Mouse (Mus musculus): ENCODE results near the gene S100a7a. TPM values are rescaled to one million over a fixed set of nuclear protein-coding genes. Genes with fewer than 3 reads are reported as not detected.

The S100a7a gene
- polyA plus RNA-seq, 1 experiment = not detected

- Histone ChIP-seq H3K9me3 (no peaks in the 10 kb centered on the region), H3K27me3 (replicated peaks) (peaks cover 4% of the 10 kb centered on the region), H3K36me3 (replicated peaks; ENCODE audit: low read length) (no peaks in the 10 kb centered on the region), H3K4me1 (no peaks in the 10 kb centered on the region), H3K4me3 (replicated peaks) (no peak overlapping the region)
- no peak for TF ChIP-seq GATA1 (IDR thresholded peaks at IDR 0.05; ENCODE audit: borderline replicate concordance, low read length)
- no peak for TF ChIP-seq FLI1 (IDR thresholded peaks at IDR 0.05; ENCODE audit: low read length)
Measured at GRCm38 (mm10) chr3:90683929-90684328, 30.1 kb downstream of the S100a7a start.

DNA sequence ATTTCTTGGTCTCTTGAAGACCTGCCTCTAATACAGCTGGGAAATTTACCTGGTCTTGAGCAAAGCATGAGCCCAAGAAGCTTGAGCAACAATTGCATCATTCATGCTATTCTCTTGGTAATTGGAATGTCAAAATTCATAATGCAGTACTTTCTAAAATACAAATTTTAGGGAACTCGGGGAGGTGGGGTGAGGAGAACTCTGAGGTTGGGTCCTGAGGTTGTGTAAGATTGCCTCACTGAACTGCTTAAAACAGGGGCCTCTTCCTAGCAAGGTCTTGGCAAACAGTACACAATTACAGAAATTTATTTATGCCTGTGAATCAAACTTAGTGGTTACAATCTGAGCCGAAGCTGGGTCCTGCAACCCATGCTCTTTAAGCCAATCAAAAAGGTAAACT lies 33.0 kb downstream of the S100a7a start:
- TF ChIP-seq GATA1 (IDR thresholded peaks at IDR 0.05; ENCODE audit: borderline replicate concordance, low read length) (no peak), FLI1 (IDR thresholded peaks at IDR 0.05; ENCODE audit: low read length) (no peak)
- Histone ChIP-seq H3K27me3 (replicated peaks) (peaks cover 4% of the 10 kb centered on the region), H3K4me3 (replicated peaks) (no peak overlapping the region), H3K36me3 (replicated peaks; ENCODE audit: low read length) (no peaks in the 10 kb centered on the region), H3K9me3 (no peaks in the 10 kb centered on the region), H3K4me1 (no peaks in the 10 kb centered on the region)

GRCm38 (mm10) chr3:90693496-90693895 lies 39.7 kb downstream of the S100a7a start:
- Histone ChIP-seq H3K27me3 (replicated peaks) (peaks cover 2% of the 10 kb centered on the region), H3K4me3 (replicated peaks) (peak overlapping the region; percentile 20)

DNA sequence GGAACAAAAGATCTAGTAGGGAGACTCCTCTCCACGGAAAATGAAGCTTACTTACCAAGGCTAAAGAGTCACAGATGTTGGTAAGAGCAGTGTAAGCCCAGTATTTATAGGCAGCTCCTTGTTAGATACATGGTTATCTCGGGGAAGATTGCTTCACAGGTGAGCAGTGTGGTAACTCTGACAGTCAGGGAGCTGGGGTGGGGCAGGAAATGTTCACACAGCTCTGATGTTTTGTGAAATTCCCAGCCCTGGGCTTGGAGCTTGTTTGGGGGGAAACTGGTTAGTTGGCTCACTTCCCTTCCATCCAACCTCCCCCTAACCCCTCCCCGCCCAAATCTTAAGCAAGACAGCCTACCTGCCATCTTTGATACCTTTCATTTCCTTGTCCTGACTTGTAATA lies 41.8 kb downstream of the S100a7a start, which contains the start of gene S100a9:
TSS of gene S100a9 (minus strand) at position 109 of the 400 bp plus-strand sequence.
- H3K4me3 ChIP-seq (replicated peaks) = no peak within 1 kb of the TSS
- H3K27me3 ChIP-seq (replicated peaks) = no peaks in the 10 kb centered on the region
- TF ChIP-seq GATA1 (IDR thresholded peaks at IDR 0.05; ENCODE audit: borderline replicate concordance, low read length) = no peak
- no peaks in the 10 kb centered on the region for H3K4me1 ChIP-seq
- no peaks in the 10 kb centered on the region for H3K36me3 ChIP-seq (replicated peaks; ENCODE audit: low read length)
- H3K9me3 ChIP-seq = no peaks in the 10 kb centered on the region

More at GRCm38 (mm10) chr3:90693496-90693895, 39.7 kb downstream of the S100a7a start:
- Histone ChIP-seq H3K4me1 (no peaks in the 10 kb centered on the region), H3K36me3 (replicated peaks; ENCODE audit: low read length) (no peaks in the 10 kb centered on the region), H3K9me3 (no peaks in the 10 kb centered on the region)
- TF ChIP-seq FLI1 (IDR thresholded peaks at IDR 0.05; ENCODE audit: low read length) (no peak), GATA1 (IDR thresholded peaks at IDR 0.05; ENCODE audit: borderline replicate concordance, low read length) (no peak)

- no peaks in the 10 kb centered on the region for H3K27me3 ChIP-seq (replicated peaks)
- no peaks in the 10 kb centered on the region for H3K36me3 ChIP-seq (replicated peaks; ENCODE audit: low read length)
- TF ChIP-seq GATA1 (IDR thresholded peaks at IDR 0.05; ENCODE audit: borderline replicate concordance, low read length) = no peak
- TF ChIP-seq FLI1 (IDR thresholded peaks at IDR 0.05; ENCODE audit: low read length) = no peak
- no peaks in the 10 kb centered on the region for H3K4me1 ChIP-seq
- H3K9me3 ChIP-seq = no peaks in the 10 kb centered on the region
- H3K4me3 ChIP-seq (replicated peaks) = no peak overlapping the region
Measured at GRCm38 (mm10) chr3:90702244-90702643, 48.4 kb downstream of the S100a7a start.

Other genes with a start within 250 kb of the S100a7a start
- gene Ints3, start 220.4 kb upstream of the S100a7a start, polyA plus RNA-seq (2012; ENCODE audit: insufficient read depth, low replicate concordance) = 15.5 and 21.9 TPM in 2 replicates
- 2.6 TPM in 1 of 2 replicates, not detected in the other for gene Npr1, start 188.2 kb upstream of the S100a7a start, polyA plus RNA-seq (2012; ENCODE audit: insufficient read depth, low replicate concordance)
- 10.5 TPM in 1 of 2 replicates, not detected in the other for gene Ilf2, start 177.9 kb upstream of the S100a7a start, polyA plus RNA-seq (2012; ENCODE audit: insufficient read depth, low replicate concordance)
- 3.0 and 5.3 TPM in 2 replicates for gene Snapin, start 163.0 kb upstream of the S100a7a start, polyA plus RNA-seq (2012; ENCODE audit: insufficient read depth, low replicate concordance)
- 33.3 and 68.8 TPM in 2 replicates for gene Chtop, start 144.5 kb upstream of the S100a7a start, polyA plus RNA-seq (2012; ENCODE audit: insufficient read depth, low replicate concordance)
- gene S100a1, start 139.6 kb upstream of the S100a7a start, polyA plus RNA-seq (2012; ENCODE audit: insufficient read depth, low replicate concordance) = 9.9 and 105 TPM in 2 replicates
- 3.7 and 30.3 TPM in 2 replicates for gene S100a13, start 139.6 kb upstream of the S100a7a start, polyA plus RNA-seq (2012; ENCODE audit: insufficient read depth, low replicate concordance)
- gene S100a14, start 127.2 kb upstream of the S100a7a start, polyA plus RNA-seq (2012; ENCODE audit: insufficient read depth, low replicate concordance) = 0.10 TPM in 1 of 2 replicates, not detected in the other
- not detected in 2 replicates for gene S100a16, start 116.8 kb upstream of the S100a7a start, polyA plus RNA-seq (2012; ENCODE audit: insufficient read depth, low replicate concordance)
- gene S100a3, start 93.4 kb upstream of the S100a7a start, polyA plus RNA-seq (2012; ENCODE audit: insufficient read depth, low replicate concordance) = not detected in 2 replicates
- not detected in 2 replicates for gene S100a2, start 63.8 kb upstream of the S100a7a start, polyA plus RNA-seq (2012; ENCODE audit: insufficient read depth, low replicate concordance)
- not detected in 2 replicates for gene Gm42674, start 52.1 kb upstream of the S100a7a start, polyA plus RNA-seq (2012; ENCODE audit: insufficient read depth, low replicate concordance)
- not detected in 2 replicates for gene S100a4, start 50.2 kb upstream of the S100a7a start, polyA plus RNA-seq (2012; ENCODE audit: insufficient read depth, low replicate concordance)
- gene S100a5, start 45.5 kb upstream of the S100a7a start, polyA plus RNA-seq (2012; ENCODE audit: insufficient read depth, low replicate concordance) = not detected in 2 replicates
- 1.3 TPM in 1 of 2 replicates, not detected in the other for gene S100a6, start 41.1 kb upstream of the S100a7a start, polyA plus RNA-seq (2012; ENCODE audit: insufficient read depth, low replicate concordance)
- gene S100a8, start 15.0 kb downstream of the S100a7a start, polyA plus RNA-seq (2012; ENCODE audit: insufficient read depth, low replicate concordance) = 2.9 TPM in 1 of 2 replicates, not detected in the other
- 33.8 TPM in 1 of 2 replicates, not detected in the other for gene S100a9, start 41.7 kb downstream of the S100a7a start, polyA plus RNA-seq (2012; ENCODE audit: insufficient read depth, low replicate concordance)
- not detected in 2 replicates for gene Pglyrp4, start 72.9 kb downstream of the S100a7a start, polyA plus RNA-seq (2012; ENCODE audit: insufficient read depth, low replicate concordance)
- not detected in 2 replicates for gene Gm5849, start 123.9 kb downstream of the S100a7a start, polyA plus RNA-seq (2012; ENCODE audit: insufficient read depth, low replicate concordance)

All from megakaryocyte, embryonic 14.5 days (primary cell).